Mouse (Mus musculus): Measurements from ENCODE around the gene Adamts13. TPM values are rescaled to one million over a fixed set of nuclear protein-coding genes. Genes with fewer than 3 reads are reported as not detected.

Adamts13 gene
- polyA plus RNA-seq, 1 experiment from 2014 or later, result not detected

DNA sequence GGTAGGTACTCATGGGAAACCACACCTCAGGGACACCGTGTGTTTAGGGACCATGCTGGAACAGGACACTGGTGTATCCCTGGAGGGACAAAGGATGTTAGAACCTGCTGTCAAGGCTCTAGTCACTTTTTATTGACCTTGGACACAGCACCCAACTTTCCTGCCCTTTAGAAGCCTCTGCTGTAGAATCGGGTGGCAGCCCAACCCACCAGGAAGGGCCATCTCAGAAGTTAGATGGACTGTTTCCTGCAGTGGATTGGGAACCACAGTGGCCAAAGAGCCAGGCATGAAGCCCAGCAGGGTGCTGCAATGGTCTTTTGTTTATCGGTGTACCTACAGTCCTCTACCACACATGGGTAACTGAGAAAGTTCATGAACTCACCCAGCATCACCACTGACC lies 71.4 kb downstream of the Adamts13 start:
- Histone ChIP-seq H3K9ac (no peak overlapping the region), H3K36me3 (replicated peaks) (no peaks in the 10 kb centered on the region), H3K9me3 (no peaks in the 10 kb centered on the region), H3K4me2 (no peak overlapping the region), H3K27ac (no peak overlapping the region), H3K4me3 (no peak overlapping the region), H3K27me3 (replicated peaks) (no peaks in the 10 kb centered on the region), H3K4me1 (no peaks in the 10 kb centered on the region)
- ATAC-seq (replicated peaks), result no peak
- WGBS, result 80% methylated on average over 3 of the region's 3 CpGs

- Histone ChIP-seq H3K9ac (no peak overlapping the region), H3K9me3 (no peaks in the 10 kb centered on the region), H3K27ac (no peak overlapping the region), H3K36me3 (replicated peaks) (no peaks in the 10 kb centered on the region), H3K27me3 (replicated peaks) (no peaks in the 10 kb centered on the region), H3K4me3 (no peak overlapping the region), H3K4me1 (no peaks in the 10 kb centered on the region), H3K4me2 (no peak overlapping the region)
- WGBS, result 59% methylated on average over 8 of the region's 8 CpGs
- ATAC-seq (replicated peaks), result no peak
Measured at GRCm38 (mm10) chr2:27045979-27046770, 73.0 kb downstream of the Adamts13 start.

GRCm38 (mm10) chr2:27049408-27049807 lies 76.2 kb downstream of the Adamts13 start:
- H3K27me3 ChIP-seq (replicated peaks), result no peaks in the 10 kb centered on the region
- no peak for ATAC-seq (replicated peaks)
- no peak overlapping the region for H3K4me2 ChIP-seq
- 19% methylated on average over 6 of the region's 6 CpGs for WGBS
- H3K27ac ChIP-seq, result no peak overlapping the region
- H3K9me3 ChIP-seq, result no peaks in the 10 kb centered on the region
- H3K4me3 ChIP-seq, result no peak overlapping the region
- H3K36me3 ChIP-seq (replicated peaks), result no peaks in the 10 kb centered on the region
- no peak overlapping the region for H3K9ac ChIP-seq
- H3K4me1 ChIP-seq, result no peaks in the 10 kb centered on the region

- Histone ChIP-seq H3K4me3 (no peak overlapping the region), H3K4me1 (no peaks in the 10 kb centered on the region), H3K36me3 (replicated peaks) (no peaks in the 10 kb centered on the region), H3K27me3 (replicated peaks) (no peaks in the 10 kb centered on the region), H3K4me2 (no peak overlapping the region), H3K9ac (no peak overlapping the region), H3K9me3 (no peaks in the 10 kb centered on the region), H3K27ac (no peak overlapping the region)
- WGBS, result 64% methylated on average over 4 of the region's 4 CpGs
- ATAC-seq (replicated peaks), result no peak
Measured at GRCm38 (mm10) chr2:27058251-27058650, 85.0 kb downstream of the Adamts13 start.

GRCm38 (mm10) chr2:27058751-27059150 lies 85.5 kb downstream of the Adamts13 start:
- H3K9me3 ChIP-seq, result no peaks in the 10 kb centered on the region
- H3K9ac ChIP-seq, result no peak overlapping the region
- H3K27ac ChIP-seq, result no peak overlapping the region
- 60% methylated on average over 12 of the region's 12 CpGs for WGBS
- no peak overlapping the region for H3K4me3 ChIP-seq
- no peaks in the 10 kb centered on the region for H3K4me1 ChIP-seq
- H3K4me2 ChIP-seq, result no peak overlapping the region
- H3K27me3 ChIP-seq (replicated peaks), result no peaks in the 10 kb centered on the region
- no peak for ATAC-seq (replicated peaks)
- no peaks in the 10 kb centered on the region for H3K36me3 ChIP-seq (replicated peaks)

DNA sequence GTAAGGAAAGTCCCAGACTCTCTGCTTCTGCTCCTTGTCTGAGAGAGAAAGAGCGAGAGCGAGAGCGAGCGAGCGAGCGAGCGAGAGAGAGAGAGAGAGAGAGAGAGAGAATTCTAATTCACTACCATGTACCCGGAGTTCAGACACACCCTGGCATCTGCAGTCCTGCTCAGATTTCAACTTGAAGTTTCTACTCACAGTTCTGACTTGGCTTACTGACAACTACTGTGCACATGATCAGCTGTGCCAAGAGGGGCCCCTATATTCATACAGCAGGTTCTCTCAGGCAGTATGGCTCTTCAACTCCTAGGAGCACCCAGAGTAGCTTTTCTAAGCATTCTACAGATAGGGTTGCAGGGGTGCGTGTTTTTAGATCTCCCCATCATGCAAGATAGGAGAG lies 86.0 kb downstream of the Adamts13 start:
- Histone ChIP-seq H3K4me3 (no peak overlapping the region), H3K27me3 (replicated peaks) (no peaks in the 10 kb centered on the region), H3K4me2 (no peak overlapping the region), H3K36me3 (replicated peaks) (no peaks in the 10 kb centered on the region), H3K9ac (no peak overlapping the region), H3K27ac (no peak overlapping the region), H3K4me1 (no peaks in the 10 kb centered on the region), H3K9me3 (no peaks in the 10 kb centered on the region)
- 87% methylated on average over 9 of the region's 9 CpGs for WGBS
- no peak for ATAC-seq (replicated peaks)

Other genes starting within 250 kb of the Adamts13 start
- gene Abo, start 108.4 kb upstream of the Adamts13 start, polyA plus RNA-seq (2015; fragmentation: Nextera tagmentation; extraction: Ambion mirVana), result not detected in 2 replicates
- 34.9 and 35.1 TPM in 2 replicates for gene Surf6, start 70.5 kb upstream of the Adamts13 start, polyA plus RNA-seq (2015; fragmentation: Nextera tagmentation; extraction: Ambion mirVana)
- gene Med22, start 62.7 kb upstream of the Adamts13 start, polyA plus RNA-seq (2015; fragmentation: Nextera tagmentation; extraction: Ambion mirVana), result 144 and 152 TPM in 2 replicates
- gene Rpl7a, start 62.7 kb upstream of the Adamts13 start, polyA plus RNA-seq (2015; fragmentation: Nextera tagmentation; extraction: Ambion mirVana), result 421 and 428 TPM in 2 replicates
- 58.4 and 63.5 TPM in 2 replicates for gene Surf2, start 57.0 kb upstream of the Adamts13 start, polyA plus RNA-seq (2015; fragmentation: Nextera tagmentation; extraction: Ambion mirVana)
- 83.4 and 85.4 TPM in 2 replicates for gene Surf1, start 56.9 kb upstream of the Adamts13 start, polyA plus RNA-seq (2015; fragmentation: Nextera tagmentation; extraction: Ambion mirVana)
- gene Surf4, start 39.5 kb upstream of the Adamts13 start, polyA plus RNA-seq (2015; fragmentation: Nextera tagmentation; extraction: Ambion mirVana), result 107 and 110 TPM in 2 replicates
- gene Stkld1, start 39.4 kb upstream of the Adamts13 start, polyA plus RNA-seq (2015; fragmentation: Nextera tagmentation; extraction: Ambion mirVana), result 0.13 and 0.54 TPM in 2 replicates
- 36.8 and 38.8 TPM in 2 replicates for gene Rexo4, start 9.0 kb upstream of the Adamts13 start, polyA plus RNA-seq (2015; fragmentation: Nextera tagmentation; extraction: Ambion mirVana)
- gene Cacfd1, start 36.5 kb downstream of the Adamts13 start, polyA plus RNA-seq (2015; fragmentation: Nextera tagmentation; extraction: Ambion mirVana), result 123 and 126 TPM in 2 replicates
- gene Slc2a6, start 54.6 kb downstream of the Adamts13 start, polyA plus RNA-seq (2015; fragmentation: Nextera tagmentation; extraction: Ambion mirVana), result 9.0 and 9.3 TPM in 2 replicates
- 0.14 TPM in 2 replicates for gene Mymk, start 98.8 kb downstream of the Adamts13 start, polyA plus RNA-seq (2015; fragmentation: Nextera tagmentation; extraction: Ambion mirVana)
- gene Adamtsl2, start 106.0 kb downstream of the Adamts13 start, polyA plus RNA-seq (2015; fragmentation: Nextera tagmentation; extraction: Ambion mirVana), result 9.7 and 10.1 TPM in 2 replicates
- gene Fam163b, start 169.1 kb downstream of the Adamts13 start, polyA plus RNA-seq (2015; fragmentation: Nextera tagmentation; extraction: Ambion mirVana), result 4.7 and 5.4 TPM in 2 replicates
- 0.65 and 3.6 TPM in 2 replicates for gene Dbh, start 191.8 kb downstream of the Adamts13 start, polyA plus RNA-seq (2015; fragmentation: Nextera tagmentation; extraction: Ambion mirVana)